In genomic region chr4:9027798-9028404, GRCm38 (mm10) we compare ENCODE assay signal across 8 mouse cellular contexts.
DNase-seq lines count a peak whose midpoint lies in the region; ATAC-seq and TF ChIP-seq lines count a peak whose summit lies in the region.

No protein-coding gene starts in this region.

- no peak overlapping the region for H3K27ac ChIP-seq in lung, embryonic 15.5 days
- no peak overlapping the region for H3K27ac ChIP-seq in olfactory bulb, adult 2 months (ENCODE audit: insufficient read depth, low read depth, low read length)
- H3K27ac ChIP-seq in thymus, adult 2 months (ENCODE audit: control insufficient read depth, insufficient read depth, low read length), result no peak overlapping the region

- H3K4me2 ChIP-seq in lung, embryonic 15.5 days, result peak overlapping the region; percentile 74

- H3K4me1 ChIP-seq in lung, embryonic 15.5 days, result peaks cover 29% of the 10 kb centered on the region
- peaks cover 11% of the 10 kb centered on the region for H3K4me1 ChIP-seq in olfactory bulb, adult 2 months (ENCODE audit: control insufficient read depth, insufficient read depth, low read length)
- peaks cover 6% of the 10 kb centered on the region for H3K4me1 ChIP-seq in thymus, adult 2 months (replicated peaks; ENCODE audit: control insufficient read depth, insufficient read depth, low read length)

- no peaks in the 10 kb centered on the region for H3K9me3 ChIP-seq in lung, embryonic 15.5 days

- TF ChIP-seq POLR2A in olfactory bulb, adult 2 months (IDR thresholded peaks at IDR 0.05; ENCODE audit: insufficient read depth, low read depth, low read length), result no peak
- TF ChIP-seq POLR2A in thymus, adult 2 months (IDR thresholded peaks at IDR 0.05; ENCODE audit: control insufficient read depth, extremely low read depth, insufficient read depth, low read length, poor library complexity), result no peak

- peak; percentile 91 to 96 for ATAC-seq in hematopoietic stem cell, adult 5-6 weeks (replicated peaks in 1 of 2; ENCODE audit: insufficient read depth in 1 of 2, low FRiP score in 2 of 2, low TSS enrichment in 1 of 2, low read depth in 1 of 2, poor library complexity in 2 of 2, severe bottlenecking in 2 of 2)
- ATAC-seq in lung, embryonic 15.5 days (ENCODE audit: borderline replicate concordance, extremely low read depth, low FRiP score, low TSS enrichment), result peak; percentile 81

- peak overlapping the region; percentile 39 for H3K4me3 ChIP-seq in lung, embryonic 15.5 days
- H3K4me3 ChIP-seq in olfactory bulb, adult 2 months (ENCODE audit: insufficient read depth, low read depth, low read length), result peak overlapping the region; percentile 53
- peak overlapping the region; percentile 24 for H3K4me3 ChIP-seq in thymus, adult 2 months (ENCODE audit: control insufficient read depth, insufficient read depth, low read length)

- under 1% methylated on average over 30 of the region's 30 CpGs for WGBS in lung, embryonic 15.5 days
- WGBS in olfactory bulb, adult 2 months, result under 1% methylated on average over 30 of the region's 30 CpGs
- WGBS in thymus, adult 2 months, result 2% methylated on average over 30 of the region's 30 CpGs

- H3K36me3 ChIP-seq in lung, embryonic 15.5 days, result no peaks in the 10 kb centered on the region
- no peaks in the 10 kb centered on the region for H3K36me3 ChIP-seq in thymus, adult 2 months (ENCODE audit: control insufficient read depth, insufficient read depth, low read length)

- H3K27me3 ChIP-seq in lung, embryonic 15.5 days, result peaks cover 4% of the 10 kb centered on the region; the same call in 1 of the 2 replicates
- no peaks in the 10 kb centered on the region for H3K27me3 ChIP-seq in thymus, adult 2 months (ENCODE audit: control insufficient read depth, insufficient read depth, low read length)

- TF ChIP-seq CTCF in olfactory bulb, adult 2 months (IDR thresholded peaks at IDR 0.05; ENCODE audit: insufficient read depth, low read depth, low read length), result peak; percentile 84
- TF ChIP-seq CTCF in thymus, adult 2 months (IDR thresholded peaks at IDR 0.05; ENCODE audit: borderline replicate concordance, control insufficient read depth, extremely low read depth, insufficient read depth, low read length, poor library complexity), result peak; percentile 76

- peak overlapping the region; percentile 33 for H3K9ac ChIP-seq in lung, embryonic 15.5 days

- peak; percentile 52 for DNase-seq in ES-CJ7 (ENCODE audit: low read depth, low spot score)
- peak; percentile 89 for DNase-seq in cerebellum, adult 11-12 months
- peak; percentile 79 for DNase-seq in forelimb bud, embryonic 11.5 days (ENCODE audit: low read depth, low spot score)
- peak; percentile 83 for DNase-seq in layer of hippocampus, adult 9-10 months (ENCODE audit: low spot score)
- DNase-seq in thymus, adult 2 months, result peak; percentile 85
